Mouse (Mus musculus) heart, embryonic 13.5 days (tissue): ENCODE results near the gene Tekt5. TPM values are rescaled to one million over a fixed set of nuclear protein-coding genes. Genes with fewer than 3 reads are reported as not detected.

Experiments
- ATAC-seq: fragments of 200-750 bp; cut with Nextera tagmentation; 2 replicates; pipeline ENCODE4 v1.8.0; 2017; ENCODE audit warnings: moderate TSS enrichment; ENCODE audit not compliant: insufficient number of reproducible peaks, low FRiP score, low TSS enrichment; ENCODE audit errors: extremely low read depth
- H3K27ac ChIP-seq: fragments of 300-500 bp; sonication (generic); replicated peaks from 2 replicates; pipeline ENCODE4 v1.5.1; 2015; ENCODE audit warnings: moderate library complexity, mild to moderate bottlenecking, inconsistent platforms
- H3K27me3 ChIP-seq: fragments of 300-500 bp; sonication (generic); replicated peaks from 2 replicates; pipeline ENCODE4 v1.6.1; 2015; ENCODE audit warnings: mild to moderate bottlenecking, inconsistent platforms
- H3K36me3 ChIP-seq: fragments of 300-500 bp; sonication (generic); 2 replicates; pipeline ENCODE4 v1.6.1; 2015; ENCODE audit warnings: mild to moderate bottlenecking, inconsistent platforms
- H3K4me1 ChIP-seq: fragments of 300-500 bp; sonication (generic); 2 replicates; pipeline ENCODE4 v1.6.1; 2015; ENCODE audit warnings: inconsistent platforms
- H3K4me2 ChIP-seq: fragments of 300-500 bp; sonication (generic); 2 replicates; pipeline ENCODE4 v1.6.1; 2015; ENCODE audit warnings: inconsistent platforms, mild to moderate bottlenecking, moderate library complexity
- H3K4me3 ChIP-seq: fragments of 300-500 bp; sonication (generic); 2 replicates; pipeline ENCODE4 v1.5.1; 2015; ENCODE audit warnings: moderate library complexity, mild to moderate bottlenecking, inconsistent platforms
- H3K9ac ChIP-seq: fragments of 300-500 bp; sonication (generic); 2 replicates; pipeline ENCODE4 v1.6.1; 2015; ENCODE audit warnings: inconsistent platforms, mild to moderate bottlenecking, moderate library complexity
- H3K9me3 ChIP-seq: fragments of 300-500 bp; sonication (generic); 2 replicates; pipeline ENCODE4 v1.6.1; 2016; ENCODE audit warnings: inconsistent platforms
- WGBS: fragments of 180-500 bp; shearing (Covaris S2); methylation state at CpG from one replicate; pipeline ENCODE4 v1.1.7; 2015; ENCODE audit warnings: mixed read lengths; 5-methylcytosine and 5-hydroxymethylcytosine counted together
- polyA plus RNA-seq: library from polyadenylated mRNA; unstranded; fragments of >200 nt; fragmentation: Nextera tagmentation; extraction: Ambion mirVana; gene quantifications from 2 replicates; pipeline ENCODE4 v1.2.1, GENCODE M21; 2015

Gene Tekt5
- polyA plus RNA-seq, 1 experiment from 2014 or later = 0.33 TPM

GRCm38 (mm10) chr16:10310507-10310906, 84.8 kb downstream of the Tekt5 start:
- no peak for ATAC-seq
- peaks cover 14% of the 10 kb centered on the region; the same call in 1 of the 2 replicates for H3K27me3 ChIP-seq
- H3K4me1 ChIP-seq = peaks cover 45% of the 10 kb centered on the region
- H3K4me2 ChIP-seq = peak overlapping the region; percentile 76
- no peaks in the 10 kb centered on the region for H3K36me3 ChIP-seq
- no peak overlapping the region for H3K4me3 ChIP-seq
- H3K9ac ChIP-seq = no peak overlapping the region
- no peaks in the 10 kb centered on the region for H3K9me3 ChIP-seq
- WGBS = 68% methylated on average over 5 of the region's 5 CpGs
- peak overlapping the region; percentile 83 for H3K27ac ChIP-seq

Other genes starting within 250 kb of the Tekt5 start
- gene Rpl39l, start 225.3 kb downstream of the Tekt5 start, polyA plus RNA-seq = 0.25 and 0.46 TPM in 2 replicates
- gene Atf7ip2, start 202.8 kb downstream of the Tekt5 start, polyA plus RNA-seq = 0.43 and 0.68 TPM in 2 replicates
- gene Emp2, start 81.5 kb downstream of the Tekt5 start, polyA plus RNA-seq = 23.3 and 23.9 TPM in 2 replicates
- 36.6 and 37.1 TPM in 2 replicates for gene Nubp1, start 16.5 kb upstream of the Tekt5 start, polyA plus RNA-seq
- gene Tvp23a, start 51.9 kb upstream of the Tekt5 start, polyA plus RNA-seq = 3.9 and 4.1 TPM in 2 replicates
- 0.17 and 0.29 TPM in 2 replicates for gene Ciita, start 84.6 kb upstream of the Tekt5 start, polyA plus RNA-seq
- gene Dexi, start 147.6 kb upstream of the Tekt5 start, polyA plus RNA-seq = 13.3 and 15.0 TPM in 2 replicates
- 24.9 and 29.7 TPM in 2 replicates for gene Clec16a, start 149.8 kb upstream of the Tekt5 start, polyA plus RNA-seq